Mouse (Mus musculus) MEL (cell line): ENCODE measurements around the gene Mau2. TPM values are rescaled to one million over a fixed set of nuclear protein-coding genes. Genes with fewer than 3 reads are reported as not detected.

ENCODE experiments used
- DNase-seq: peaks from one replicate; pipeline ENCODE4 v3.0.0; 2011; ENCODE audit warnings: low read depth, low spot score
- H3K27ac ChIP-seq: 2 replicates; pipeline ENCODE4 v1.5.1; 2012; ENCODE audit warnings: low read depth, mild to moderate bottlenecking, control low read depth, low read length, moderate library complexity; ENCODE audit not compliant: control insufficient read depth
- H3K27me3 ChIP-seq, 2 experiments: fragments of 150-350 bp in 1 of 2; sonication (generic) in 1 of 2; 2 replicates each; pipeline ENCODE4 v1.6.1; 2012; ENCODE audit warnings: low read length in 2 of 2, mild to moderate bottlenecking in 2 of 2, improper control_type of control experiment in 1 of 2, moderate library complexity in 1 of 2; ENCODE audit not compliant: insufficient read depth in 2 of 2, control insufficient read depth in 1 of 2
- H3K36me3 ChIP-seq, 2 experiments: 2 replicates each; pipeline ENCODE4 v1.6.1; 2012 to 2014; ENCODE audit warnings: low read length in 2 of 2, improper control_type of control experiment in 1 of 2, inconsistent platforms in 1 of 2, mild to moderate bottlenecking in 1 of 2; ENCODE audit not compliant: insufficient read depth in 2 of 2, control insufficient read depth in 1 of 2
- H3K4me1 ChIP-seq, 2 experiments: fragments of 150-350 bp in 1 of 2; sonication (generic) in 1 of 2; 2 replicates each; pipeline ENCODE4 v1.6.1; 2012; ENCODE audit warnings: low read length in 2 of 2, improper control_type of control experiment in 1 of 2, mild to moderate bottlenecking in 1 of 2; ENCODE audit not compliant: insufficient read depth in 2 of 2, control insufficient read depth in 1 of 2
- H3K4me3 ChIP-seq, 2 experiments: fragments of 150-350 bp in 1 of 2; sonication (generic) in 1 of 2; 2 replicates each; pipeline ENCODE4 v1.5.1; 2012; ENCODE audit warnings: low read depth in 2 of 2, low read length in 2 of 2, mild to moderate bottlenecking in 2 of 2, moderate library complexity in 2 of 2, control low read depth in 1 of 2, improper control_type of control experiment in 1 of 2; ENCODE audit not compliant: control insufficient read depth in 1 of 2, insufficient read depth in 1 of 2
- H3K79me2 ChIP-seq: 2 replicates; pipeline ENCODE4 v1.6.1; 2012; ENCODE audit warnings: mild to moderate bottlenecking, low read length, moderate library complexity; ENCODE audit not compliant: control insufficient read depth, poor library complexity, insufficient read depth
- H3K9ac ChIP-seq: 2 replicates; pipeline ENCODE4 v1.6.1; 2012; ENCODE audit warnings: low read depth, mild to moderate bottlenecking, control low read depth, low read length, moderate library complexity; ENCODE audit not compliant: control insufficient read depth, poor library complexity, severe bottlenecking
- H3K9me3 ChIP-seq: fragments of 150-350 bp; sonication (generic); replicated peaks from 2 replicates; pipeline ENCODE4 v1.6.1; 2012; ENCODE audit warnings: mild to moderate bottlenecking, low read length, improper control_type of control experiment, moderate library complexity; ENCODE audit not compliant: insufficient read depth
- CHD1 ChIP-seq: IDR thresholded peaks from 2 replicates; pipeline ENCODE4 v1.6.1; 2012; ENCODE audit warnings: low read depth, mild to moderate bottlenecking, inconsistent platforms, low read length, improper control_type of control experiment
- E2F4 ChIP-seq: IDR thresholded peaks from 2 replicates; pipeline ENCODE4 v1.6.1; 2011; ENCODE audit warnings: low read depth, low read length, improper control_type of control experiment, borderline replicate concordance
- ELF1 ChIP-seq: IDR thresholded peaks from 2 replicates; pipeline ENCODE4 v1.6.1; 2014; ENCODE audit warnings: low read depth, mild to moderate bottlenecking, inconsistent platforms, low read length, improper control_type of control experiment, moderate library complexity
- EP300 ChIP-seq, 2 experiments: IDR thresholded peaks; 2 replicates each; pipeline ENCODE4 v1.6.1; 2011; ENCODE audit warnings: improper control_type of control experiment in 2 of 2, low read length in 2 of 2, low read depth in 1 of 2, mild to moderate bottlenecking in 1 of 2
- ETS1 ChIP-seq: IDR thresholded peaks from 2 replicates; pipeline ENCODE4 v1.6.1; 2012; ENCODE audit warnings: low read depth, mild to moderate bottlenecking, inconsistent platforms, low read length, improper control_type of control experiment, moderate library complexity
- GATA1 ChIP-seq: IDR thresholded peaks from 2 replicates; pipeline ENCODE4 v1.6.1; 2011; ENCODE audit warnings: low read depth, low read length, improper control_type of control experiment
- JUND ChIP-seq: IDR thresholded peaks from 2 replicates; pipeline ENCODE4 v1.6.1; 2011; ENCODE audit warnings: low read depth, mild to moderate bottlenecking, improper control_type of control experiment, low read length
- KAT2A ChIP-seq: conservative IDR thresholded peaks from 2 replicates; pipeline ENCODE4 v1.6.1; 2012; ENCODE audit warnings: low read depth, low read length, improper control_type of control experiment, inconsistent platforms
- MAFK ChIP-seq: IDR thresholded peaks from 2 replicates; pipeline ENCODE4 v1.6.1; 2011; ENCODE audit warnings: low read depth, mild to moderate bottlenecking, low read length, improper control_type of control experiment, borderline replicate concordance
- MAX ChIP-seq: IDR thresholded peaks from 2 replicates; pipeline ENCODE4 v1.6.1; 2011; ENCODE audit warnings: low read length, improper control_type of control experiment
- MEF2A ChIP-seq: IDR thresholded peaks from 2 replicates; pipeline ENCODE4 v1.6.1; 2014; ENCODE audit warnings: low read depth, mild to moderate bottlenecking, inconsistent platforms, low read length, improper control_type of control experiment; ENCODE audit not compliant: poor library complexity, insufficient replicate concordance, severe bottlenecking; ENCODE audit errors: extremely low read depth
- MYB ChIP-seq: IDR thresholded peaks from 2 replicates; pipeline ENCODE4 v1.6.1; 2011; ENCODE audit warnings: mild to moderate bottlenecking, low read depth, low read length, improper control_type of control experiment
- MYC ChIP-seq: IDR thresholded peaks from 2 replicates; pipeline ENCODE4 v1.6.1; 2011; ENCODE audit warnings: low read depth, mild to moderate bottlenecking, low read length, improper control_type of control experiment, moderate library complexity
- NELFE ChIP-seq: IDR thresholded peaks from 2 replicates; pipeline ENCODE4 v1.6.1; 2011; ENCODE audit warnings: low read depth, low read length, improper control_type of control experiment
- NRF1 ChIP-seq: IDR thresholded peaks from 2 replicates; pipeline ENCODE4 v1.6.1; 2014; ENCODE audit warnings: low read depth, mild to moderate bottlenecking, inconsistent platforms, low read length, improper control_type of control experiment, moderate library complexity; ENCODE audit not compliant: poor library complexity, insufficient read depth, severe bottlenecking
- POLR2A ChIP-seq, 2 experiments: IDR thresholded peaks; 2 replicates each; pipeline ENCODE4 v1.6.1; 2011 to 2012; ENCODE audit warnings: low read length in 2 of 2, mild to moderate bottlenecking in 2 of 2, control low read depth in 1 of 2, improper control_type of control experiment in 1 of 2, low read depth in 1 of 2, moderate library complexity in 1 of 2; ENCODE audit not compliant: control insufficient read depth in 1 of 2, insufficient read depth in 1 of 2, poor library complexity in 1 of 2
- POLR2AphosphoS2 ChIP-seq: IDR thresholded peaks from 2 replicates; pipeline ENCODE4 v1.6.1; 2011; ENCODE audit warnings: low read length, improper control_type of control experiment
- RAD21 ChIP-seq: IDR thresholded peaks from 2 replicates; pipeline ENCODE4 v1.6.1; 2011; ENCODE audit warnings: mild to moderate bottlenecking, low read depth, low read length, improper control_type of control experiment
- SIN3A ChIP-seq: IDR thresholded peaks from 2 replicates; pipeline ENCODE4 v1.6.1; 2012; ENCODE audit warnings: low read length, improper control_type of control experiment, inconsistent platforms
- SMC3 ChIP-seq: IDR thresholded peaks from 2 replicates; pipeline ENCODE4 v1.6.1; 2011; ENCODE audit warnings: low read depth, low read length, improper control_type of control experiment
- TAL1 ChIP-seq: IDR thresholded peaks from 2 replicates; pipeline ENCODE4 v1.6.1; 2012; ENCODE audit warnings: mild to moderate bottlenecking, inconsistent platforms, low read length, moderate library complexity, mixed read lengths
- TCF12 ChIP-seq: IDR thresholded peaks from 2 replicates; pipeline ENCODE4 v1.6.1; 2014; ENCODE audit warnings: low read depth, mild to moderate bottlenecking, inconsistent platforms, low read length, improper control_type of control experiment, moderate library complexity
- UBTF ChIP-seq: IDR thresholded peaks from 2 replicates; pipeline ENCODE4 v1.6.1; 2012; ENCODE audit warnings: low read depth, mild to moderate bottlenecking, inconsistent platforms, low read length, improper control_type of control experiment, moderate library complexity, borderline replicate concordance; ENCODE audit not compliant: insufficient read depth
- USF1 ChIP-seq: IDR thresholded peaks from 2 replicates; pipeline ENCODE4 v1.6.1; 2014; ENCODE audit warnings: low read depth, mild to moderate bottlenecking, inconsistent platforms, low read length, improper control_type of control experiment, moderate library complexity
- ZC3H11A ChIP-seq: IDR thresholded peaks from 2 replicates; pipeline ENCODE4 v1.6.1; 2012; ENCODE audit warnings: low read depth, mild to moderate bottlenecking, inconsistent platforms, low read length, improper control_type of control experiment
- ZNF384 ChIP-seq: IDR thresholded peaks from 2 replicates; pipeline ENCODE4 v1.6.1; 2012; ENCODE audit warnings: low read depth, mild to moderate bottlenecking, inconsistent platforms, low read length, improper control_type of control experiment
- polyA plus RNA-seq, 2 experiments: library from polyadenylated mRNA; stranded (reverse) in 1 of 2; unstranded in 1 of 2; fragments of >175 nt in 1 of 2; fragments of >200 nt in 1 of 2; gene quantifications; 2 replicates each; pipeline versions ENCODE4 v1.2.1 to v1.2.4; 2012; ENCODE audit warnings: low replicate concordance in 2 of 2, low read depth in 1 of 2; ENCODE audit not compliant: insufficient read length in 2 of 2, insufficient read depth in 1 of 2, missing spikeins in 1 of 2
- total RNA-seq: library from RNA; depleted of rRNA; stranded (reverse); fragments of 300-350 nt; gene quantifications from 2 replicates; pipeline ENCODE4 v1.2.3, GENCODE M21; 2012

The Mau2 gene
- total and polyA plus RNA-seq, 3 experiments, result 39.2 to 43.4 TPM; not detected in 1

DNA sequence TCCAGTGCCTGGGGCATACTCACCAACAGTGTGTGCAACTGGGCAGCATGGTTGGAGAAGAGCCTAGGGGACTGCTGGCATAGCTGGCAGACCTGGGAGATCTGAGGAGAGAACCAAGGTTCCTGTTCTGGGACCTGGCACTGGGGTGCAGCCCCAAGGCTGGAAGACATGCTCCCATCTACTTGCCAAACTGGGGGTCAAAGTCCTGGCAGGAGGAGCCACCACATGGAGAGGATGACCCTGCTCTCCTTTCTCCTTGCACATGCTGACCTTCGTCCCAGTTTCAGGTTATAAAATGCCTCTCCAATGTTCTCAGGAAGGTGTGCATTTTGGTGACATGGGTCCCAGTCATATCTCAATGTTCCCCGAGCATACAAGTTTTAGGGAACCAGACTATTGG, 16.4 kb downstream of the Mau2 start:
- H3K4me1 ChIP-seq, result no peaks in the 10 kb centered on the region
- no peak overlapping the region for H3K9ac ChIP-seq
- H3K9me3 ChIP-seq, result no peaks in the 10 kb centered on the region
- DNase-seq, result no peak
- H3K4me3 ChIP-seq, result no peak overlapping the region
- no peaks in the 10 kb centered on the region for H3K27me3 ChIP-seq
- TF ChIP-seq UBTF, result no peak
- TF ChIP-seq MYB, result no peak
- no peak overlapping the region for H3K27ac ChIP-seq
- H3K79me2 ChIP-seq, result no peaks in the 10 kb centered on the region
- H3K36me3 ChIP-seq, result peaks cover 0 to 8% of the 10 kb centered on the region in 2 experiments; a peak in 2 of 4 replicates

DNA sequence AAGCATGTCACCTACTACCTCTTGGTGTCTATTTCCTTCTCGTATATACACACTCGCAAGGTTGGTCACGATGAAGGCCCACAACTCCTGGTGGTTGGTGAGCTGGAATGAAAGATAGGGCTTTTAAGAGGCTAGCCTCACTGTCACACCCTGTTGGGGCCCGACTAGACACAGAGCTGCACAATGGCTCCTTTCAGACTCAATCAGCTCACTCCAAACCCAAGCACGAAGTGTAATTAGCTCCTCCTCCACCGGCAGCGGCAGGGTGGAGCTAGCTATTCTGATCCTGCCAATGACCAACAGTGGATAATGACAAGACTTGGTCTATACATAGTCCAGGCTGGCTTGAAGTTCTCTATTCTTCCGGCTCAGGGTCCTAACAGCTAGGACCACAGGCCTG, 18.9 kb downstream of the Mau2 start:
- peaks cover 0 to 6% of the 10 kb centered on the region in 2 experiments; a peak in 2 of 4 replicates for H3K36me3 ChIP-seq
- H3K27me3 ChIP-seq, result no peaks in the 10 kb centered on the region
- H3K4me1 ChIP-seq, result no peaks in the 10 kb centered on the region
- H3K79me2 ChIP-seq, result no peaks in the 10 kb centered on the region
- H3K9me3 ChIP-seq, result no peaks in the 10 kb centered on the region
- TF ChIP-seq TAL1, result no peak
- no peak for TF ChIP-seq JUND
- TF ChIP-seq MEF2A, result no peak
- no peak for TF ChIP-seq USF1
- TF ChIP-seq EP300 (IDR thresholded peaks at IDR 0.05; ENCODE audit: low read depth in 1 of 2, low read length in 2 of 2), result no peak
- TF ChIP-seq ETS1, result no peak
- no peak for TF ChIP-seq ELF1
- TF ChIP-seq SIN3A, result no peak
- no peak for TF ChIP-seq POLR2A (IDR thresholded peaks at IDR 0.05; ENCODE audit: control insufficient read depth in 1 of 2, insufficient read depth in 1 of 2, low read depth in 1 of 2, low read length in 2 of 2, poor library complexity in 1 of 2)
- no peak for TF ChIP-seq GATA1
- TF ChIP-seq MYB, result no peak
- no peak for TF ChIP-seq TCF12
- no peak for TF ChIP-seq RAD21
- no peak for TF ChIP-seq NELFE
- no peak for TF ChIP-seq POLR2AphosphoS2
- TF ChIP-seq, all 39 proteins: peak for 0
- Histone ChIP-seq H3K4me3 (no peak overlapping the region), H3K9ac (no peak overlapping the region), H3K27ac (no peak overlapping the region)
- no peak for DNase-seq

DNA sequence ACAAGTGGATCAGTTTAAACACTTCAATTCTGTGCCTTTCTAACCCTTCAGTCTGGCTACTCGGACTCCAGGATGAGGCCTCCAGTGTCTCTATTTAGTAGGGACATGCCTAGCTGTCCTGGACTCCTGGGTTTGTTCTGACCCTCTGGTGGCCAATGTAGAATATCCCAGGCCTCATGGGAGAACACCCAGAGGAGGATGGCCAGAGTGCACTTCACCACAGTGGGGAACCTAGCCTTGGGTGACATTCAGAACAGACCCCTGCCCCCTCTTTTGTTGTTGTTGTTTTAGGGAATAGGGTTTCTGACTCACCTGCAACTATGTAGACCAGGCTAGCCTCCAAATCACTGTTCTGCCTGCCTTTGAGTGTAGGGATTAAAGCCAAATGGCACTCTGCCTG, 27.5 kb downstream of the Mau2 start:
- Histone ChIP-seq H3K27me3 (no peaks in the 10 kb centered on the region), H3K79me2 (no peaks in the 10 kb centered on the region), H3K27ac (no peak overlapping the region), H3K9ac (no peak overlapping the region), H3K4me1 (peaks cover 0 to 2% of the 10 kb centered on the region in 2 experiments; a peak in 1 of 4 replicates), H3K36me3 (peaks cover 0 to 1% of the 10 kb centered on the region in 2 experiments; a peak in 3 of 4 replicates), H3K4me3 (no peak overlapping the region), H3K9me3 (no peaks in the 10 kb centered on the region)
- no peak for DNase-seq
- TF ChIP-seq KAT2A (no peak), ZC3H11A (no peak), MEF2A (no peak), MAX (no peak), MAFK (no peak), POLR2AphosphoS2 (no peak), SIN3A (no peak), CHD1 (no peak), MYC (no peak), JUND (no peak), SMC3 (no peak), MYB (no peak), NELFE (no peak), POLR2A (IDR thresholded peaks at IDR 0.05; ENCODE audit: control insufficient read depth in 1 of 2, insufficient read depth in 1 of 2, low read depth in 1 of 2, low read length in 2 of 2, poor library complexity in 1 of 2) (no peak), RAD21 (no peak), ZNF384 (no peak), E2F4 (no peak), NRF1 (no peak)
